Mouse (Mus musculus) small intestine, adult 2 months (tissue): ENCODE measurements around the gene Spef2.

Source experiments
- CTCF ChIP-seq: fragments of 200-500 bp; IDR thresholded peaks from 2 replicates; pipeline ENCODE4 v1.5.1; 2012; ENCODE audit warnings: low read depth, mild to moderate bottlenecking, control low read depth, inconsistent platforms, low read length, moderate library complexity, mixed read lengths; ENCODE audit not compliant: insufficient replicate concordance, insufficient read length; ENCODE audit errors: extremely low read depth
- POLR2A ChIP-seq: fragments of 200-500 bp; IDR thresholded peaks from 2 replicates; pipeline ENCODE4 v1.6.1; 2012; ENCODE audit warnings: low read depth, mild to moderate bottlenecking, control low read depth, inconsistent platforms, low read length, moderate library complexity

GRCm38 (mm10) chr15:9564156-9564555 lies 184.5 kb downstream of the Spef2 start:
- TF ChIP-seq POLR2A (no peak), CTCF (no peak)
